Mouse (Mus musculus) right cerebral cortex, postnatal 25 days (tissue): Measurements from ENCODE around the gene Slc26a8.

Experiments used
- DNase-seq: peaks from one replicate; pipeline ENCODE4 v3.0.0; 2022

The Slc26a8 gene

GRCm38 (mm10) chr17:28588591-28588990 lies 101.4 kb downstream of the Slc26a8 start:
- DNase-seq, result no peak
